Mouse (Mus musculus) frontal cortex, postnatal 25 days (tissue): ENCODE measurements around the gene Sox5.
"Not testable (repeated sequence)": the region's sequence is repeated elsewhere in the genome, so short reads cannot be mapped to it uniquely, and the experiment has no call there.

ENCODE experiments used
- DNase-seq, 2 experiments: peaks; one replicate each; pipeline ENCODE4 v3.0.0; 2022; ENCODE audit warnings: low spot score in 2 of 2

The Sox5 gene

DNA sequence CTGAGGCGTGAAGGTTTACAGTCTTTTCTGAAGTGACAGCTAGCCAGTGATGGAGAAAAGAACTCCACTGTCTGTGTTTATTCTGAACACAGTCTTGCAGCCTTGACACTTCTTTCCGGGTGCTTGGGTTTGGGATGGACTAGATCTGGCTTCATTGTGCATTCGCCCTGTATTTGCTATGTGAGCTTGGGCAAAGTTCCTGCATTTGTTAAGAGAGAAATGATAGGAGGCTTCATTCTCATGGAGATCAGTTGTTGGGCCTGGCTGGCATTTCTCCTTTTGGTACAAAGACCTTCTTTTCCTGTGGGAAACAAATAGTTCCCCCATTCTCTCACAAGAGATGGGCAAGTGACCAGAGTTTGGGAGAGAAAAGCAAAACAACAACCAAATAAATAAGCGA, 490.3 kb downstream of the Sox5 start:
- DNase-seq, result no peak

DNA sequence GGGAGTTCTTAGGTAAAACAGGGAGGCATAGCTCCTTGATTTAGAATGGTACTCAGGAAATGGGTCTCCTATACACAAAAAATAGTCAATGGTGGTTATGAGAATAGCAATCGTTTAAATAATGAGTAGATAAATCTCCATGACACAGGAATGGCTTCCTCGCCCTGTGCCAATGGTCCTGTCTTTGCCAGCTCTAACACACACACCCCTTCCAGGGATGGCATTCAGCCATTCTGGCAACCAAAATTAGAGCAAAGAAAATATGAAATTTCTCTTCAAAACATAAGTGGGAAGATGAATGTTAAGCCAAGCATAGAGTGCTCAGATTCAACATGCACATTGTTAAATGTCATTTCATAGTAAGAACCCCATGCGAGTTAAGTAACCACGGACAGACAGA, 495.7 kb downstream of the Sox5 start:
- DNase-seq, result no peak

DNA sequence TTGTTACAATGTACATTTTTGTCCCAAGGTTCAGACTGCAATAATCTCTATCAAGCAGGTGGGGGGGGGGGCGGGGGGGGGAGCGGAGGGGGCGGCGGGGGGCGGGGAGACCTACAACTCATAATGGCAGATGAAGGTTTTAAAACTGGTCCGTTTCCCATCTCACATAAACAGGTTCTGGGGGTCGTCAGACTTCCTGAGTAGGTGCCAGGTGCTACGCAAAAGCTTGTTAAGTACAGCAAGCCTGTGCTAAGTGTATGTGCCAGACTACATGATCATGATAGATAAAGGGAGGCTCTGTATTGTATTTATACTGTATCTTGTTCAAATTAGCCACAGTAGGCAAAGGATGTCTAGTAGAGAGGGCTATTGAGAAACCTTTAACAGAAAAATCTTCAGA, 498.6 kb downstream of the Sox5 start:
- DNase-seq, result no peak

DNA sequence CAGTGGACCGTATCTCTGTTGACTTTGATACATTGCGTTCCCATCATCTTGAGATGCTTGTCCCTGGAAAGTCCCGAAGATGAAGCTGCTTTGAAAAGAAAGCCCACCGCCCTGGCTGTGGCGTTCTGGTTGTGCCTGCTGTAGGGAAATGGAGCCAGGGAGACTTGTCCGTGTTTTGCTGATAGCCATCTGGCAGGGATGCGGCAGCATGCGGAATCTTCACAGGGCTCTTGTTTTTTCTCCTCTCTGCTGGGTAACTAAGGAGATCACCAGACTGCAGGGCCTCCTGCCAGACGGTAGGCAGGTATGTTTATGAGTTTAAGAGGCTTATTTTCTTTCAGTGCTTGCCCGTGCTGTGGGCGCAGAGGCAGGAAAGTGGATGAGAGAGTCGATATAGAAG, 499.0 kb downstream of the Sox5 start:
- no peak for DNase-seq

DNA sequence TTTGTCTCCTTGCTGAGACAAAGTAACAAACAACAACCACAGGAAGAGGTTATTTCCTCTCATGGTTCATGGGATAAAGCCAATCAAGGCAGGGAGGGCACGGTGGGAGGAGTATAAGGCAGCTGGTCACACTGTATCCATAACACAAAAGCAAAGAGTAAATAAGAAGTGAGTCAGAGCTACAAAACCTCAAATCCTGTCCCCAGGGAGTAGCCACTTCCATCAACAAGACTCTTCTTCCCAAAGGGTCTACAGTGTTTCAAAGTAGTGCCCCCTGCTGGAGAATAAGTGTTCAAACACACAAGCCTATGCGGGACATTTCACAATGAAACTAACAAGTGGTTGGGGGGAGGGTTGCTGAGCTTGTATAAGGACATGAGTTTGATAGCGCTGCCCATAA, 500.1 kb downstream of the Sox5 start:
- DNase-seq, result no peak

DNA sequence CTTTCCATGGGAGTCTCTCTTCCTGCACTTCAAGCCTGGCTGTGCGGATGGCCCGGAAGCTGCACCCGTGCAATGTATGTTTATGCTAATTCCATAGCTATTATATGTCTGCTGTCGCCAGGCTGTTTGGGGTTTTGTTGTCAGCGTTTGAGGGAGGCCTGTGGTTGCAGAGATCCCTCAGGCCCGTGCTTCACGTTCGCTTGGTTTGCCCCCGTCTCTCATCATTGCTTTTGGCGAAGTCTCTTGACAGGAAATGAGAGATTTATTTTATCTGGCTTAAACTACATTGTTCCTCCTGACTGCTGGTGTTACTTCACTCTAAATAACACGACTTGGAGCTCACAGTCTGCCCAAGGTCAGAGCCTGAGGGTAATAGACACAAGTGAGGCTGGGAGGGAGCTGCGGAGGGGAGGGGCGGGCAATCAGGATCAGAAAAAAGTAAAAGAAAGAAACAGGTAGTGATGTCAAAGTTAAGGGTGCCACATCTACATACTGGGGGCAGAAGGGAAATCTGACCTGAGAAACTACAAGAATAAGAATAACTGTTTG, 503.2 kb downstream of the Sox5 start:
- no peak for DNase-seq

DNA sequence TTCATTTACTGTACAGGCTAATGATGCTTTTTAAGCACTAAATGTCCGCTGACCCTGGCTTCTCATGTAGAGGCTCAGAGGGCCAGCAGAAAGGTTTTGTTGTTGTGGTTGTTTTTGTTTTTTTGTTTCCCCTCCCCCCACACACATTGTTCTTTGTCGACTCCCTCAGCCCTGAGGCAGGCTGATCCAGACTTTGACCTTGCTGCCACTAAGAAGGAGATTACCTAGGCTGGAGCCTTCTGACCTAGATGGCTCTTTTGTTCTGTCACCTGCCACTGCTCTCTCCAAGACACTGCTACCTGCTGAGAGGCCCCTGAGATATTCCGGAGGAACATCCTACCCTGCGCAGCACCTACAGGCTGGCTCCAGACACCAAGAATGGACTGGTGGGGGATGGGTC, 508.4 kb downstream of the Sox5 start:
- not testable (repeated sequence) for DNase-seq

DNA sequence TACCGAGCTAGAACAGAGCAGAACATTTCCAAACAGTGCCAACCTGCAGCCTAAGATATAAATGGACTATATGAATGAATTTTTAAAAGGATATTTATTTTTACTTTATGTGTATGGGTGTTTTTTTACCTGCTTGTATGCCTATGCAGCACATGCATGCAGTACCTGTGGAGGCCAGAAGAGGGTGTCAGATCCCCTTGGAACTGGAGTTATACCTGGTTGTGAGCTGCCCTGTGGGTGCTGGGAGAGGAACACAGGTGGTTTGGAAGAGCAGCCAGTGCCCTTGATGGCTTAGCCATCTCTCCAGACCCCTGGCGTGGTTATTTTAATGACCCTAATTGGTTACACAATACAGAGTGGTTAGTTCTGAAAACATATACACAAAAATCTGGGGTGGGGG, 510.5 kb downstream of the Sox5 start:
- no peak for DNase-seq

DNA sequence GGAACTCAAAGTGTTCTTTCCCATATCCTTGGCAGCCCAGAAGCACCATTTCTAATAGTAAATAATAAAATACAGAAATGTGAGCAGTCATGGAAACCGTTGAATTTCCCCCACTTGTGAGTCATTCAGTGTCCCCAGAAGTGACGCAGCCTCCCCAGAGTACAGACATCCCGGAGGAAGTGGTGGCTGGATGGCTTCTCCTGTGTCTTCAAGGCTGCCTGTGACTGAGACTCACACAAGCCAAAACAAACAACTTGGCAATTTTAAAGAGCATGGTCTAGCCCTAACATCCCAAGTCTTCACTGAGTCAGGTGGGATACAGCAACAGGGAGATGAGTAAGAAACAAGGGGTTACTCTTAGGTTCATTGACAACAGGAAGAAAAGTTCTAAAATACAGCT, 511.5 kb downstream of the Sox5 start:
- no peak for DNase-seq

DNA sequence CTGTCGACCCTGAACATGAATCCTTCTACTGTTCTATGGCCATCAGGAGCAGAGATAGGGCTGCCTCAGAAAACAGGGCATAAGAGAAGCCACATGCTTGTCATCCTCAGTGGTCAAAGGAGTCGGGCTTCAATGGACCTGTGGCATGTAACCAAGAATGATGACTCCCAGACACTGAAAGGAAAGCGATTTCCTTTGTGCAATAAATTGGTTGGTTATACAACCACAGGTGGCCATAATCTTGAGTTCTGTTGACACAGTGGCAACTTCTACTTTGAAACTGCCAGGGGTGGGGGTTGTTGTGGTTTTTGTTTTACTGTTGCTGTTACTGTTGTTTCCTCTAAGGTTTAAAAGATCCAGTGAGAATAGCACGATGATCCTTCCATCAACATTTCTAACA, 512.1 kb downstream of the Sox5 start:
- DNase-seq, result no peak

DNA sequence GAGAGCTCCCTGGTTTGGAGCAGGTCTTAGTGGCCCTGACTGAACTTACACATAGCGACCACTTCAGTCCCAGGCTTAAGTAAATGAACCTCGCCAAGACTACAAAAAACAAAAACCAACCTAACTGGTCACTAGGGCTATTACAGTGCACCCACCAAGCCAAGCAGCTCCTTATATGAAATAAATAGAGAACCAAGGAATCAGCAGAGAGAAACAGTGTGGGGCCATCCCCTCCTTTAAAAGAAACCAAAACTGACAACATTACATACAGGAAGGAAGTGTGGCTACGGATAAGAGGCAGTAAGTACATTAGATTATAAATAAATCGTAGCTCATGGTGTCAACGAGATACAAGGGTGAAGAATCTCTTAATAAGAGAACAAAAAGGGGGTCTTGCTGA, 516.0 kb downstream of the Sox5 start:
- DNase-seq, result no peak

DNA sequence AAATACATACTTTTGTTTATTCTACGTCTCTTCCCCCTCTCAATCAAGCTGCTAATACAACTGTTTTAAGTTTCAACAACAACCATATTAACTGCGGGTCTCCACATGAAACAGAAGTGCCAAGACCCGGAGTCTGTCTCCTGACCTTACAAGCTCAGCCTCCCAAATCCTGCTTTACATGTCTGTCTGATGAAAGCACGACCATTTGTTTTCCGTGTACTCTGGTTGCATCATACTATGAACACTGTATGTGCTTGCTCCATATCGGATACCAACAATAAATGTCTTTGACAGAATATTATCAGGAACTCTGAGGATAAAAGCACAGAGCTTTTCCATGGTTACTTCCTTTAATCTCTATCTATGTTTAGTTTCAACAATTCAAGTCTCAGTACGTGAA, 516.8 kb downstream of the Sox5 start:
- DNase-seq, result no peak

DNA sequence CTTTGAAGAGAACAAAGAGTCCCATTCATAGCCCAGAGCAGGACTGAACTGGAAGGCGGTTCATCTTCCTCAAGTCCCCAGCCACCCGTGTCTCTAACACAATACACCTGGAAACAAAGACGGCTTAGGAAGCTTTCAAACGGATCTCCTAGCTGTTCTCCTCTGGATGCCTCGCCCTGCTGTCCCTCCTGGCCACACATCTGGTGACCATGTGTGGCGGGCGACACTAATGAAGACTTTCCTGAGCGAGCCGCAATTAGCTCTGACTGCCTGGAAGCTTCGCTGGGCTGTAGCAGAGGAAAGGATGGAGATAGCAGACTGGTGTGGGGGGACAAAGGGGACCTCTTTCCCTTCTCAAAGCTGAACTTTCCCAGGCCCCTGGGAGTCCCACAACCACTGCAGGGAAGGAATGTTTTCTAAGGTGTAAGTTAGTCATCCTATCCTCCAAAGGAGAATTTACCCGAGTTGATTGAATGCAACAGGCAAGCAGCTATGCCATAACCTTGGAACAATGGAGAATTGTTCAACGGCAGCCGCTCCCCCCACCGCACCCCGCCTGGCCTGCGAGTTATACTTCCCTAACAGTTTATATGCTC, 517.4 kb downstream of the Sox5 start:
- no peak for DNase-seq

DNA sequence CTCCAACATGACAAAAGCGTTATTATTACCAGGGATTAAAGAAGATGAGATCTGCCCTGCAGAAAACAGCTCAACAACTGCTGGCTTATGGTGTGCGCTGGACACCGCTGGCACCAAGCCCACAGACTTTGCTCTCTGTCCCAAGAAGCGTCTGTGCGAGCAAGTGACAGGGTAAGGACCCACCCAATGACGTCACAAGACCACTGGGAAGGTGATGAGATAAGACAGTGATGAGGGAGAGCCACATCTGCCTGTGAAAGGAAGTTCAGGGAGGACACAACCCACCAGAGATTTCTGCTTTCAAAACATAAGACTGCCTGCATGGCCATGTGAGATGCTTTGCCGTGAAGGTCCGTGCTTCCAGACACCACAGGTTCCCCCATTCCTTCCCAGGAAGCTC, 525.3 kb downstream of the Sox5 start:
- no peak for DNase-seq

DNA sequence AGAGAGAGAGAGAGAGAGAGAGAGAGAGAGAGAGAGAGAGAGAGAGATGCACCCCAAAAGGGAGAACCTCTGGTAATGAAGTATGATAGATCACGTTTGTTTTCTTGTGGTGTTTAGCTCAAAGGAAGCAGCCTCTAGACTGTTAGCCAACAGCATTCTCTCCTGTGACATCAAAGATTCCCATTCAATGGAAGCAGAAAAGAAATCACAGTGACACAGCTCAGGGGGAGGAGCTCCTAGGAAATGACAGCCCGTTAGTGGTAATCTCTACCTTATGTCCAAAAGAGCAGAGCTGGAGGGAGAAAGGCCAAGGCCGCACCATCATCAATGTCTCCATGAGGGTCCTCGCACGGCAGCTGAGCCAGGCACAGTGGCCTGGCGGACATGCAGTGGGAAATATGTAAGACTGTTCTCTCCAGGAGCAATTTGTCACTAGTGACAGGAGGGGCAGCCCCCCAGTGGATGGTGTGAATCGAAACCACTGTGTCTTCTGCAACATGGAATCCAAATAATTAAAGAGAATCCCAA, 529.5 kb downstream of the Sox5 start:
- DNase-seq, result no peak

DNA sequence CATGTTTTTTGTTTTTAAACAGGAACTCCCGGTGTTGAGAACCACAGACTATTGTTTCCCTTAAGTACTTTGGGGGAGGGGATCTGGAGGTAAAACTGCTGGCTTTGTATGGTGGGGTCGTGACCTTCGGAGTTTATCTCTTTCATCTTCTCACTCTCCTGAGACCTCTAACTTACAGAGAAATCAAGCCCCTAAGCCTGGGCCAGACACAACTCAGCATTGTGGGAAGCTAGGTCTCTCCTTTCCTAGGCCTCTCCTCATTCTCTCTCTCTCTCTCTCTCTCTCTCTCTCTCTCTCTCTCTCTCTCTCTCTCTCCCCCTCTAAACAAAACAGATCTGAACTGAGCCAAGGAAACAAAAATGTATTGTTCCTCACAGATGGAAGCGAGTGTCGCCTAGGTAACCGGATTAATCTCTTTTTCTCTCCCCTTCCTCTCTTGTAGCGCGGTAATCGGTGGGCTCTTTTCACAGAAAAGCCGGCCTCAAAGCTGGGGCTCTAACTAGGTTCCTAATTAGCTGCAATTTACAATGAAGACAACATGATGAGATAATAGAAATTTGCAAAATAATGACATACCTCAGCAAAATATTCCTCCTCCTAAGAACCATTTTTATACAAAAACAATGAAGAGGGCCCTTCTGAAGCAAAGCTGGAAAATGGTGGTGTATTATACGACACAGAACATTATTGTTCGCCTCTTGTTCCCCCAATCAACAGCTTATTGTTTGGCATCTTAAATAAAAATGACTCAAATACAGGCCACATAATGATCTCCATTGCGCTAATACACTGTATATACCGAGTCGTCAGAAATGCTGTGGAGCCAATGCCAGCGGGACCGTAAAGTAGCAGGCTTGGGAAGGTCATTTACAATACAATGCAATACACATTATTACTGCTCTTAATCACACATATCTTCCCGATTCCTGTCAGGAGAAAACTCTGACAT, 530.3 kb downstream of the Sox5 start:
- no peak for DNase-seq

DNA sequence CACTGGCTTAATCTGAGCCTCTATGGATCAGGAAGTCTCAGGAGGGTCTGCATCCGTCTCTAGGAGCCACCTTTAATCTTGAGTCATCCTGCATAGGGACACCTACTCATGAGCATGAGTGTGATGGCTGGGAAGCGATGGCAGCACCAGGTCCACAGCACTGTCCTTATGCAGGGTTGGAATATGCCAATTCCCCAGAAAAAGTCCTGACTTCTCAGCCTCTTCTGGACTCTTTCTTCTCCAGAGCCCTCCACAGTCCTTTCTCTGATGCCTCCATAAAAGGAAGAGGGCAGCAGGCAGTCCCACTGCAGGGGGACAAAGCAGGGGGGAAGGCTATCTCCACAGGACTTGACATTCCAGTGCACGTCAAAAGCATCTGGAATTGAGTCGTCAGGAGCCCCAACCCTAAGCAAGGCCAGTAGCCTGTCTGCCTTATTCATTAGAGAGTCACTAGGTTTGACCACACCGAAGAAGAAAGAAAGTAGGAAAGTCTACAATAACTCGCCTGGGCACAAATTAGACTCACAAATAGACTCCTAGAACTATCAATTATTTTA, 531.1 kb downstream of the Sox5 start:
- no peak for DNase-seq

DNA sequence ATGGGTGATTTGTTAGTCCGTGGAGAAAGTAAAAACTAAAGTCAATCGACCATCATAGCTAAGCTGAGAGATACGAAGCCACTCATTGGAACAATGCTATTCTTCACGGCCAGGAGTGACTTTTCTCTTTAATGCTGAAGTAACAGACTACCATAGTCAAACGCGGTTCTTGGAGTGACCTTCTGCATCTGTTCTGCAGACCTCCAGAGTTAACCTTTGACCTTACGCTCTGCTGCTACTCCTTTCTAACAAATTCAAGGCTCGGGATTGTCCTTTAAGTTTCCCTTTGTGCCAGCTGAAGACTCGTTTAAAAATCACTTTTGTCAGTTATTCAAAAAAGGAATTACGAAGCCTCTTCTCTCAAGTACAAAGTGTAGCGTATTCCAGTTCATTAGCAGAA, 545.2 kb downstream of the Sox5 start:
- no peak for DNase-seq

DNA sequence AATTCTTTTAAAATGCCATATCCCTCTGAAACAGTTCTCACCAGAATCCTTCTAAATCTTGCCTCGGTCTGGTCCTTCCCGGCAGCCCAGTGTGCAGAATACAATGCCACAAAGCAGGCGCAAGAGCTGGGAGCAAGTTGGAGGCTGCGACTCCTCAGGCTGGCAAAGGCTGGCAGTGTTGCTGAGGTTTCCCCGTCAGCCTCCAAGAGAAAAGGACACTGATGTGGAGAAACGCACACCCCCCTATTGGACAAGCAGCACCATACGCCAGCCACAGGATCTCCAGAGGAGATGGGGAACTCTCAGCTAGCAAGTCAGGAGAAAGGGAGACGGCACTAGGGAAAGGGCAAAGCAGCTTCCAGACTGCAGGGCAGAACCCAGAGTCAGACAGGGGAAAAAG, 577.8 kb downstream of the Sox5 start:
- no peak for DNase-seq

DNA sequence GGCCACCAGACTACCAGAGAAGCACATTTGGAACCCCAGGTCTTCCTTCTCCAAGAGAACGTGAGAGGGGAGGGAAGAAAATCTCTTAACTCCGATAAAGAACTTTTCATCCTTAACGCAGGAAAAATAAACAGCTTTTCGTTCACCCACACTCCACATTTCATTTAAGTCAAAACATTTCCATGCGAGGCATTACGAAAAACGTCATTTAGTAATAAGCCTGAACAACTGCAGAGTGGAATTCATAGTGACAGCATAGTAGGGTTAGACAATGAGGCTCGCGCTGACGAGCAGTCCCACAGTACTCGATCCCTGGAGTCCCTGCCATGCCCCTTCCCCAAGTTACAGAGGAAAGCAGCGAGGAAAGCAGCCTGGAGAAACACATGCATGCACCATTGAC, 578.8 kb downstream of the Sox5 start:
- DNase-seq, result no peak

DNA sequence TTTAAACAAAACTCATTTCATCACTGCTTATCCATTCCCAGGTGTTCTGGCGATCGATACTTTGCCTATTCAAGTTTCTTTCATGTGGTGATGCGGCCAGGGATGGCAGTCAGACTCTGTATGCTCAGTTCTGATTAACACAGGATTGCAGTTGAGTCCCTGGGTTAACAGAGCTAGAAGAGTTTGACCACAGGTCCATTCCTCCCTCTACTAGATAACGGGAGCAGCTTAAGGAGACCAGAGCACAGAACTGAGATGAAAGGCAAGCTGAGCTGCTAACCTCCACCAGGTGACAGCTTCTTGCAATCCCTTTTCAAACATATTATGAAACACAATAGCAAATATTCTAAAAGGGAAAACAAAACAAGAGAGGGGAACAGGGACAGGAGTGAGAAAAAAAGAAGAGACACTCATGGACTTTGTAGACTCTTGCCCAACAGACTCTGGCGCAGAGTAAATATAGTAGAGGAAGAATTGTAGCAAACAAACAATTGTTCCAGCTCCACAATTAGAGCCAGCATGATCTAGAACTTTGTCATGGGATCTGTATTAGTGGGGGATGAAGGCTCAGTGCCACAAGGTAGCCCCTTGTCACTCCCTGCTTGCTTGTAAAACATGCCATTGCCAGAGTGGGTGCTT, 580.3 kb downstream of the Sox5 start:
- DNase-seq, result no peak
